Mouse (Mus musculus): ENCODE measurements around the gene Mucl3.

- TF ChIP-seq CTCF (IDR thresholded peaks at IDR 0.05; ENCODE audit: insufficient read depth, low read depth, low read length), result no peak
- peak; percentile 35; the same call in 1 of the 2 replicates for TF ChIP-seq POLR2A (IDR thresholded peaks at IDR 0.05; ENCODE audit: insufficient read depth, low read depth, low read length)
Observed at GRCm38 (mm10) chr17:35673416-35674035, 30.0 kb upstream of the Mucl3 start, which contains the start of gene Gtf2h4.

All from olfactory bulb, adult 2 months (tissue).